In genomic region chr5:64625841-64626298, GRCm38 (mm10) we compare ENCODE assay signal across 9 mouse cellular contexts.
DNase-seq lines count a peak whose midpoint lies in the region; ATAC-seq and TF ChIP-seq lines count a peak whose summit lies in the region.
"Had no signal": no experiment of that assay in that cellular context is flagged by ENCODE, and none has a peak within 500 bp of the region (broad histone marks: within the 10 kb centered on the region; RNA-seq: fewer than 3 reads in every experiment).

No protein-coding gene starts in this region.

- H3K4me1 ChIP-seq in midbrain, embryonic 10.5 days, result peaks cover 27% of the 10 kb centered on the region
- 0 out of 2 replicates have a peak, but pooled peaks cover 2% of the 10 kb centered on the region for H3K4me1 ChIP-seq in midbrain, embryonic 13.5 days (replicated peaks)
- H3K4me1 ChIP-seq in limb, embryonic 15.5 days, result peaks cover 18% of the 10 kb centered on the region
- no peaks in the 10 kb centered on the region for H3K4me1 ChIP-seq in hindbrain, postnatal 0 days (ENCODE audit: insufficient read depth, low read length)

- H3K4me3 ChIP-seq in midbrain, embryonic 10.5 days, result no peak overlapping the region
- H3K4me3 ChIP-seq in midbrain, embryonic 13.5 days (replicated peaks), result no peak overlapping the region
- no peak overlapping the region for H3K4me3 ChIP-seq in limb, embryonic 15.5 days
- H3K4me3 ChIP-seq in hindbrain, postnatal 0 days (ENCODE audit: low read length), result no peak overlapping the region

- no peak for TF ChIP-seq CTCF in hindbrain, postnatal 0 days (IDR thresholded peaks at IDR 0.05; ENCODE audit: low read depth)

- ATAC-seq in midbrain, embryonic 13.5 days, result no peak
- no peak for ATAC-seq in limb, embryonic 15.5 days (ENCODE audit: insufficient number of reproducible peaks, low FRiP score, low TSS enrichment, low read depth)
- no peak for ATAC-seq in hindbrain, postnatal 0 days

- 0 out of 2 replicates have a peak overlapping the region, but pooled peaks have one; percentile 46 for H3K27ac ChIP-seq in midbrain, embryonic 10.5 days (replicated peaks)
- H3K27ac ChIP-seq in midbrain, embryonic 13.5 days, result no peak overlapping the region
- H3K27ac ChIP-seq in limb, embryonic 15.5 days, result peak overlapping the region; percentile 22; the same call in 1 of the 2 replicates
- H3K27ac ChIP-seq in hindbrain, postnatal 0 days, result no peak overlapping the region

- no peaks in the 10 kb centered on the region for H3K9me3 ChIP-seq in midbrain, embryonic 10.5 days (replicated peaks)
- H3K9me3 ChIP-seq in midbrain, embryonic 13.5 days, result no peaks in the 10 kb centered on the region
- no peaks in the 10 kb centered on the region for H3K9me3 ChIP-seq in limb, embryonic 15.5 days
- H3K9me3 ChIP-seq in hindbrain, postnatal 0 days (ENCODE audit: low read length), result no peaks in the 10 kb centered on the region

- no peak overlapping the region for H3K9ac ChIP-seq in midbrain, embryonic 13.5 days (replicated peaks)
- H3K9ac ChIP-seq in limb, embryonic 15.5 days, result no peak overlapping the region
- H3K9ac ChIP-seq in hindbrain, postnatal 0 days (replicated peaks; ENCODE audit: low read length), result no peak overlapping the region

- no peak overlapping the region for H3K4me2 ChIP-seq in midbrain, embryonic 13.5 days (replicated peaks)
- H3K4me2 ChIP-seq in limb, embryonic 15.5 days, result 0 out of 2 replicates have a peak overlapping the region, but pooled peaks have one; percentile 2
- H3K4me2 ChIP-seq in hindbrain, postnatal 0 days (ENCODE audit: low read depth, low read length), result no peak overlapping the region

- DNase-seq in midbrain, embryonic 10.5 days (ENCODE audit: low spot score), result no peak
- DNase-seq in induced T-regulatory cell, adult 2 months (ENCODE audit: low read depth), result peak; percentile 63
- DNase-seq in thymus, postnatal 25 days, result peak; percentile 71
- DNase-seq in spleen, adult 18-20 months, result no peak
- DNase-seq in layer of hippocampus, postnatal 25 days (ENCODE audit: extremely low spot score in 1 of 2, low spot score in 1 of 2), result no peak
- no peak for DNase-seq in hindbrain, postnatal 0 days (ENCODE audit: low spot score)
- DNase-seq: right cerebral cortex, adult 18-20 months had no signal

- peaks cover 5% of the 10 kb centered on the region for H3K27me3 ChIP-seq in midbrain, embryonic 10.5 days (ENCODE audit: low read depth, poor library complexity, severe bottlenecking)
- H3K27me3 ChIP-seq in midbrain, embryonic 13.5 days, result no peaks in the 10 kb centered on the region
- no peaks in the 10 kb centered on the region for H3K27me3 ChIP-seq in limb, embryonic 15.5 days
- H3K27me3 ChIP-seq in hindbrain, postnatal 0 days (ENCODE audit: insufficient read depth, low read length), result no peaks in the 10 kb centered on the region

- no peaks in the 10 kb centered on the region for H3K36me3 ChIP-seq in midbrain, embryonic 10.5 days
- no peaks in the 10 kb centered on the region for H3K36me3 ChIP-seq in midbrain, embryonic 13.5 days
- no peaks in the 10 kb centered on the region for H3K36me3 ChIP-seq in limb, embryonic 15.5 days
- no peaks in the 10 kb centered on the region for H3K36me3 ChIP-seq in hindbrain, postnatal 0 days (ENCODE audit: insufficient read depth, low read length)

- 54% methylated on average over 6 of the region's 6 CpGs for WGBS in midbrain, embryonic 10.5 days
- WGBS in midbrain, embryonic 13.5 days, result 69% methylated on average over 6 of the region's 6 CpGs
- WGBS in limb, embryonic 15.5 days, result 32% methylated on average over 6 of the region's 6 CpGs
- 65% methylated on average over 6 of the region's 6 CpGs for WGBS in hindbrain, postnatal 0 days

Comparison
In these comparisons a context has a peak if more than half of its experiments do, and no peak if none do; other contexts are left out.
1. H3K27ac ChIP-seq: peak in midbrain, embryonic 10.5 days (single experiment) and limb, embryonic 15.5 days (single experiment); none in midbrain, embryonic 13.5 days (single experiment) and hindbrain, postnatal 0 days (single experiment).
2. DNase-seq: peak in induced T-regulatory cell, adult 2 months (single experiment) and thymus, postnatal 25 days (single experiment); none in midbrain, embryonic 10.5 days (single experiment), spleen, adult 18-20 months (0 of 2), layer of hippocampus, postnatal 25 days (0 of 2) and hindbrain, postnatal 0 days (single experiment).